Mouse (Mus musculus): ENCODE data around the gene Lmtk3.

DNA sequence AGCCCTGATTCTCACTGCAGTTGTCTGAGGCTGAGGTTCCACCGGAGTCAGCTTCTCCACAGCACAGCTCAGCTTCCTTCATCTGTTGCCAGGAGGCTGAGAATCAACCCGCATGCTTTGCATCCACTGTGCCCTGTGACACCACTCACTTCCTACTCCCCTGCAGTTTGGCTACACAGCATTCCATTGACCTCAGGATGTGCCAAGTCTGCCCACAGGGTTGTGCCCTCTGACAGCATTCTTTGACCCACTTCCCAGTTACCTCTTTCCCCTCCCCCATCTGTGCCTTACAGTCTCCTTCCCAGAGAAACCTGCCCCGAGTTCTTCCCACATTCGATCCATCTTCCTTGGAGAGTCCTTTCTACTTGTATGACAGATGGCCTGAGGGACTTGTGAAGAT is 1.3 kb upstream of the Lmtk3 start:
- TF ChIP-seq CTCF (conservative IDR thresholded peaks at IDR 0.05; ENCODE audit: insufficient read depth, insufficient read length, low read depth, low read length) (no peak), POLR2A (IDR thresholded peaks at IDR 0.05; ENCODE audit: low read depth, low read length) (no peak)
